Mouse (Mus musculus): ENCODE data around the gene Elovl7. TPM values are rescaled to one million over a fixed set of nuclear protein-coding genes. Genes with fewer than 3 reads are reported as not detected.

Elovl7 gene
- total and polyA plus RNA-seq, 3 experiments: 0.23 to 0.33 TPM; not detected in 1

- no peak for TF ChIP-seq GATA1 (IDR thresholded peaks at IDR 0.05; ENCODE audit: borderline replicate concordance, low read length)
- no peak for TF ChIP-seq GATA2 (IDR thresholded peaks at IDR 0.05; ENCODE audit: borderline replicate concordance, low read depth, low read length)
- no peak for TF ChIP-seq CTCF (IDR thresholded peaks at IDR 0.05; ENCODE audit: low read depth, low read length)
- no peak for TF ChIP-seq TAL1 (conservative IDR thresholded peaks at IDR 0.05; ENCODE audit: low read depth, low read length)
- no peak for TF ChIP-seq POLR2AphosphoS5 (IDR thresholded peaks at IDR 0.05; ENCODE audit: insufficient replicate concordance, low read depth, low read length)
- Histone ChIP-seq H3K4me1 (ENCODE audit: insufficient read depth, low read depth, low read length) (no peaks in the 10 kb centered on the region), H3K9me3 (replicated peaks) (no peaks in the 10 kb centered on the region), H3K27me3 (ENCODE audit: insufficient read depth, low read length) (no peaks in the 10 kb centered on the region), H3K4me3 (ENCODE audit: low read depth, low read length) (no peak overlapping the region), H3K36me3 (replicated peaks) (peaks cover 76% of the 10 kb centered on the region)
- DNase-seq (ENCODE audit: low spot score) (no peak), ATAC-seq (ENCODE audit: extremely low read depth, insufficient number of reproducible peaks, low FRiP score, poor library complexity, severe bottlenecking) (no peak)
These were observed 29.4 kb upstream of the Elovl7 start for GRCm38 (mm10) chr13:108184743-108185255.

- ATAC-seq (ENCODE audit: extremely low read depth, insufficient number of reproducible peaks, low FRiP score, poor library complexity, severe bottlenecking) (no peak), DNase-seq (ENCODE audit: low spot score) (no peak)
- no peaks in the 10 kb centered on the region for H3K4me1 ChIP-seq (ENCODE audit: insufficient read depth, low read depth, low read length)
- no peaks in the 10 kb centered on the region for H3K27me3 ChIP-seq (ENCODE audit: insufficient read depth, low read length)
- peaks cover 80% of the 10 kb centered on the region for H3K36me3 ChIP-seq (replicated peaks)
- no peak overlapping the region for H3K4me3 ChIP-seq (ENCODE audit: low read depth, low read length)
- no peaks in the 10 kb centered on the region for H3K9me3 ChIP-seq (replicated peaks)
- TF ChIP-seq POLR2AphosphoS5 (IDR thresholded peaks at IDR 0.05; ENCODE audit: insufficient replicate concordance, low read depth, low read length) (no peak), GATA1 (IDR thresholded peaks at IDR 0.05; ENCODE audit: borderline replicate concordance, low read length) (no peak), TAL1 (conservative IDR thresholded peaks at IDR 0.05; ENCODE audit: low read depth, low read length) (no peak), GATA2 (IDR thresholded peaks at IDR 0.05; ENCODE audit: borderline replicate concordance, low read depth, low read length) (no peak), CTCF (IDR thresholded peaks at IDR 0.05; ENCODE audit: low read depth, low read length) (no peak)
These were observed 28.7 kb upstream of the Elovl7 start for GRCm38 (mm10) chr13:108185530-108185929.

- H3K36me3 ChIP-seq (replicated peaks): peaks cover 70% of the 10 kb centered on the region
- no peaks in the 10 kb centered on the region for H3K4me1 ChIP-seq (ENCODE audit: insufficient read depth, low read depth, low read length)
- no peak overlapping the region for H3K4me3 ChIP-seq (ENCODE audit: low read depth, low read length)
- TF ChIP-seq GATA2 (IDR thresholded peaks at IDR 0.05; ENCODE audit: borderline replicate concordance, low read depth, low read length) (no peak), GATA1 (IDR thresholded peaks at IDR 0.05; ENCODE audit: borderline replicate concordance, low read length) (no peak), POLR2AphosphoS5 (IDR thresholded peaks at IDR 0.05; ENCODE audit: insufficient replicate concordance, low read depth, low read length) (no peak), TAL1 (conservative IDR thresholded peaks at IDR 0.05; ENCODE audit: low read depth, low read length) (no peak), CTCF (IDR thresholded peaks at IDR 0.05; ENCODE audit: low read depth, low read length) (no peak)
- ATAC-seq (ENCODE audit: extremely low read depth, insufficient number of reproducible peaks, low FRiP score, poor library complexity, severe bottlenecking) (no peak), DNase-seq (ENCODE audit: low spot score) (no peak)
- no peaks in the 10 kb centered on the region for H3K27me3 ChIP-seq (ENCODE audit: insufficient read depth, low read length)
- no peaks in the 10 kb centered on the region for H3K9me3 ChIP-seq (replicated peaks)
These were observed 26.2 kb upstream of the Elovl7 start for GRCm38 (mm10) chr13:108187994-108188393.

GRCm38 (mm10) chr13:108191074-108191720 is 23.0 kb upstream of the Elovl7 start:
- Histone ChIP-seq H3K27me3 (ENCODE audit: insufficient read depth, low read length) (no peaks in the 10 kb centered on the region), H3K4me1 (ENCODE audit: insufficient read depth, low read depth, low read length) (no peaks in the 10 kb centered on the region), H3K36me3 (replicated peaks) (peaks cover 76% of the 10 kb centered on the region), H3K9me3 (replicated peaks) (no peaks in the 10 kb centered on the region), H3K4me3 (ENCODE audit: low read depth, low read length) (no peak overlapping the region)
- TF ChIP-seq GATA1 (IDR thresholded peaks at IDR 0.05; ENCODE audit: borderline replicate concordance, low read length) (no peak), POLR2AphosphoS5 (IDR thresholded peaks at IDR 0.05; ENCODE audit: insufficient replicate concordance, low read depth, low read length) (no peak), TAL1 (conservative IDR thresholded peaks at IDR 0.05; ENCODE audit: low read depth, low read length) (no peak), CTCF (IDR thresholded peaks at IDR 0.05; ENCODE audit: low read depth, low read length) (no peak), GATA2 (IDR thresholded peaks at IDR 0.05; ENCODE audit: borderline replicate concordance, low read depth, low read length) (no peak)
- ATAC-seq (ENCODE audit: extremely low read depth, insufficient number of reproducible peaks, low FRiP score, poor library complexity, severe bottlenecking) (no peak), DNase-seq (ENCODE audit: low spot score) (no peak)

- ATAC-seq (ENCODE audit: extremely low read depth, insufficient number of reproducible peaks, low FRiP score, poor library complexity, severe bottlenecking) (no peak), DNase-seq (ENCODE audit: low spot score) (no peak)
- H3K27me3 ChIP-seq (ENCODE audit: insufficient read depth, low read length): no peaks in the 10 kb centered on the region
- no peaks in the 10 kb centered on the region for H3K4me1 ChIP-seq (ENCODE audit: insufficient read depth, low read depth, low read length)
- no peaks in the 10 kb centered on the region for H3K9me3 ChIP-seq (replicated peaks)
- no peak overlapping the region for H3K4me3 ChIP-seq (ENCODE audit: low read depth, low read length)
- H3K36me3 ChIP-seq (replicated peaks): peaks cover 52% of the 10 kb centered on the region
- TF ChIP-seq TAL1 (conservative IDR thresholded peaks at IDR 0.05; ENCODE audit: low read depth, low read length) (no peak), CTCF (IDR thresholded peaks at IDR 0.05; ENCODE audit: low read depth, low read length) (no peak), GATA2 (IDR thresholded peaks at IDR 0.05; ENCODE audit: borderline replicate concordance, low read depth, low read length) (no peak), GATA1 (IDR thresholded peaks at IDR 0.05; ENCODE audit: borderline replicate concordance, low read length) (no peak), POLR2AphosphoS5 (IDR thresholded peaks at IDR 0.05; ENCODE audit: insufficient replicate concordance, low read depth, low read length) (no peak)
These were observed 18.7 kb upstream of the Elovl7 start for GRCm38 (mm10) chr13:108195474-108195873.

- DNase-seq (ENCODE audit: low spot score) (no peak), ATAC-seq (ENCODE audit: extremely low read depth, insufficient number of reproducible peaks, low FRiP score, poor library complexity, severe bottlenecking) (no peak)
- no peak for TF ChIP-seq GATA1 (IDR thresholded peaks at IDR 0.05; ENCODE audit: borderline replicate concordance, low read length)
- no peak for TF ChIP-seq CTCF (IDR thresholded peaks at IDR 0.05; ENCODE audit: low read depth, low read length)
- no peak for TF ChIP-seq TAL1 (conservative IDR thresholded peaks at IDR 0.05; ENCODE audit: low read depth, low read length)
- TF ChIP-seq GATA2 (IDR thresholded peaks at IDR 0.05; ENCODE audit: borderline replicate concordance, low read depth, low read length): no peak
- TF ChIP-seq POLR2AphosphoS5 (IDR thresholded peaks at IDR 0.05; ENCODE audit: insufficient replicate concordance, low read depth, low read length): no peak
These were observed 9.3 kb upstream of the Elovl7 start for GRCm38 (mm10) chr13:108204857-108205256.

More at GRCm38 (mm10) chr13:108204857-108205256, 9.3 kb upstream of the Elovl7 start:
- H3K9me3 ChIP-seq (replicated peaks): no peaks in the 10 kb centered on the region
- H3K27me3 ChIP-seq (ENCODE audit: insufficient read depth, low read length): peaks cover 18% of the 10 kb centered on the region; the same call in 1 of the 2 replicates
- no peak overlapping the region for H3K4me3 ChIP-seq (ENCODE audit: low read depth, low read length)
- no peaks in the 10 kb centered on the region for H3K36me3 ChIP-seq (replicated peaks)
- H3K4me1 ChIP-seq (ENCODE audit: insufficient read depth, low read depth, low read length): no peaks in the 10 kb centered on the region
